Mouse (Mus musculus) cortical plate, adult 2 months (tissue): ENCODE data around the gene Phgr1.
A peak's percentile ranks its signal among the peaks of the same experiment; 100 is the strongest.

ENCODE experiments used
- CTCF ChIP-seq: fragments of 200-500 bp; IDR thresholded peaks from 2 replicates; pipeline ENCODE4 v1.5.1; 2011; ENCODE audit warnings: mild to moderate bottlenecking, control low read depth, low read length; ENCODE audit not compliant: insufficient read depth; ENCODE audit errors: extremely low read depth
- POLR2A ChIP-seq: fragments of 200-500 bp; IDR thresholded peaks from 2 replicates; pipeline ENCODE4 v1.6.1; 2011; ENCODE audit warnings: mild to moderate bottlenecking, low read length, control low read depth; ENCODE audit not compliant: insufficient read depth; ENCODE audit errors: extremely low read depth

GRCm38 (mm10) chr2:118779504-118780480 lies 7.2 kb downstream of the Phgr1 start, which contains the start of gene Disp2:
- TF ChIP-seq CTCF (no peak), POLR2A (peak; percentile 80; the same call in 1 of the 2 replicates)
